Mouse (Mus musculus): ENCODE measurements at regions not wholly inside any gene's neighbourhood (a gene's known extent, or its start where the extent isn't known, plus 50 kb on each side); places are given as distances from the start of the nearest gene placed in this dataset.
A peak's percentile ranks its signal among the peaks of the same experiment; 100 is the strongest.

DNA sequence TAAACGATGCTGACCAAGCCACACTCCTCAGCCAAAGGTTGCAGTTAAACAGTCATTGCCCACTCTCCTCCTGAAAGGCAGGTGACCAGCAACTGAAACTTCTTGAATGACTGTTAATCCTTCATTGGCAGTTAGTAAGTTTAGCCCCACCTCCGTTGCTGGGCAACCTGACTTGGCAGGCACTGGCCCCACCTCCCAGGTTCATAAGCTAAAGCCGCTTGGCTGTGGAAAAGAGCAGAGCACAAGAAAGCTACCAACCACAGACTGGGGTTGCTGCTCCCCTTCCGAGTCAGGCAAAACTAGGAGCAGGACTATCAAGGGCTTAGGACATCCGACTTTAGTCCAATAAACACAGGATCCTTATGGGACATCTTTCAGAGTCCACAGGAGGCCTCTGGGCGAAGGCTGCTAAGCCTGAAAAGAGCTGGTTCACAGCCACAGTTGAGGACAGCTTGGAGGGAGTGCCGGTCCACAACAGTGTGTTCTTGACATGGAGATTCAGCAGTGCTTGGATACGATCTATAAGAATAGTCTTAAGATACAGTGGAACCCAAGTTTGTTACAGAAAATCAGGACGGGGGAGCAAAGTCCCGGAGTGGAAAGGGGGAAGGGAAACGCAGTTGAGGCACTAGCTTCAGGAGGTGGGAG, 67.7 kb upstream of the Kcnma1 start:
- DNase-seq (ENCODE audit: low spot score in 2 of 2): peak in 1 of 2 experiments; percentile 48

DNA sequence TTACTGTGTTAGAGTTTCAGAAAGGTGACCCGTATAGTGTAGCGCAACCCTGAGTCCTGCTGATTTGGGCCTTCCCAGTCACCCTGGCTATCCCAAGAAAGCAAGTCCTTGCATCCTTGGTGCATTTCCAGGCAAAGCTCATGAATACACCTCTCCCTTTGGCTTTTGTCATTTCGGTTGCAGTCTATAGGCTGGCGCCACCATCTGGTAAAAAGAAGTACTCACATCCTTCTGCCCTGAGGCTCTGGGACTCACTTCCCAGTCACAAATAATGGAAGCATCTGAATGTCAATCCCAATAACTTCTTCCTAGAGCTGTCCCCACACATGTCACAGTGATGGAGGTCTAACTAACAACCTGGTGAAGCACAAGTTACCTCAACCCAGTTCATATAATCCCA, 54.4 kb upstream of the Kcnma1 start:
- no peak for DNase-seq (ENCODE audit: low spot score in 2 of 2)

DNA sequence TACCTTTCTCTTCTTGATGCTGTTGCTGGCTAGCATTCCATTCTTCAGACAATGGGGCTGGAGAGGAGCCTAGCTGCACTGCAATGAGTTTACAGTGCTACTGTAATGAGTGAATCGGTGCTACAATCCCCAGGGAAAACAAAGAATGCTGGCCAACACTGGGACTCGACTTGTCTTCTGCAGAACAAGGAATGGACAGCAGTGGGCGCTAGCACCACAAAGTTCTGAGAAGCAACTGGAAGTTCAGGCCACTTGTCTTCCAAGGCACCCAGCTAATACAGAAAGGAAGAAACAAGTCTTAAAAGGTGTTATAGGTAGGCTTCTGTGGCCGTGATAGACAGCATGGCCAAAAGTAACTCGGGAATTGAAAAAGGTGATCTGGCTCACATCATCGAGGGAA, 53.4 kb upstream of the Kcnma1 start:
- DNase-seq (ENCODE audit: low spot score in 2 of 2): peak; percentile 48 to 75

DNA sequence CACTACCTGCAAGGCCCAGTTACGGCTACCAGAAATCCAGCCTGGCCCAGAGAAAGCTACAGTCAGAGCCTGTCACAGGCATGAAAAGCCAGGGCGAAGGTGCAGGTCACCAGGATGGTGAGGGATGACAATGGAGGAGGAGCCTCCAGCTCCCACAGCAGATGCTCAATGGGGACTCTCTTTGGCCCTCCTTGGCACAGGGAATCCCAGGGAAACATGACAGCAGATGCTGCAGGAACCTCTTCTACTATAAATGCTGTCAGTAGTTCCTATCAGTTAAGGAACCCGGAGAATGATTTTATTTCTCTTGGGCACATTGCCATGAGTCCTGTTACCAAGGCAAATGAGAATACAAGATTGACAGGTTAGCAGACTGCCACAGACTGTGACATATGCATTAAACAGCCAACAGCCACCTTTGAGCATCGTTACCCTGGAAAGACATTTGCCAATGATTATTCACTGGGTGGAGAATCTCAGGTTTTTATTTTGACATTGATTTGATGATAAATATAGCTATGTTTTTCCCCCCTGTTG, 51.0 kb upstream of the Kcnma1 start:
- DNase-seq (ENCODE audit: low spot score in 2 of 2): no peak
